Mouse (Mus musculus): ENCODE data around the gene Sox13. TPM values are rescaled to one million over a fixed set of nuclear protein-coding genes. Genes with fewer than 3 reads are reported as not detected.
A peak's percentile ranks its signal among the peaks of the same experiment; 100 is the strongest.

The Sox13 gene
- polyA plus RNA-seq, 1 experiment: 18.1 TPM

DNA sequence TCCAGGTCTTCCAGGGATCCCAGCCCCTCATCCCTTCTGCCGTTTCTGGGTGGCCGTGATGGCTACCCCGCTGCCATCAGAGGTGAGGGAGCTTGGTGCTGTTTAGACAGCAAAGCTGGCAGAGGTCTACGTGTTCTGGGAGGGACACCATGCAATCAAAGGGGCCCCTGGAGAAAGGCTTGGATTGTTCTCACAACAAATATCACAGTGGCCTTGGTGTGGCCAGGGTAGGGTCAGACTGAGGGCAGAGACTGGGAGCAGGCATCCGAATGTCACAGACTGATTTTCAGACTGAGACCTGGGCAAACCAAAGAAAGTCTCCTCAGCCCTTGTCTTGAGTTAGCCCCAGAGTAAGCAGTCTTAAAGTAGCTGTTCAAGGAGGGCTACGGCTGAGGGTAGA lies 52.7 kb downstream of the Sox13 start:
- no peak for DNase-seq (ENCODE audit: extremely low spot score in 1 of 2, low spot score in 1 of 2)

DNA sequence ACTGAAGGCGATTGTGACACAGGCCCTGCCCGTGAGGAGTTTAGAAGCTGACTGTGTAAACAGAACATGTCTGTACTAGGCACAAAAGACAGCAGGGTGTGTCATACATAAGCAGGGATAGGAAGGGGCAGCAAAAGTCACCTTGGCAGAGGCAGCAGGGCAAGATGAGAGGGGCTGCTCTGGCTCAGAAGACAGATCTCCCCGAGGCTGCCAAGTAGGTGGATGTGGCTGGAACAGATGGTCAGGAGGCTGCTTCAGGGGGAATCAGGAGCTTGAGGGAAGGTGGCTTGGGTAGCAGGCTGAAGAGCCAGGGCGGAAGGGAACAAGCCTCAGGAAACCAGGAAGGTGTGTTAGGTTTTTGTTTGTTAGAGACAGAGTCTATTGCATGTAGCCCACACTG lies 53.8 kb downstream of the Sox13 start:
- no peak for DNase-seq (ENCODE audit: extremely low spot score in 1 of 2, low spot score in 1 of 2)

DNA sequence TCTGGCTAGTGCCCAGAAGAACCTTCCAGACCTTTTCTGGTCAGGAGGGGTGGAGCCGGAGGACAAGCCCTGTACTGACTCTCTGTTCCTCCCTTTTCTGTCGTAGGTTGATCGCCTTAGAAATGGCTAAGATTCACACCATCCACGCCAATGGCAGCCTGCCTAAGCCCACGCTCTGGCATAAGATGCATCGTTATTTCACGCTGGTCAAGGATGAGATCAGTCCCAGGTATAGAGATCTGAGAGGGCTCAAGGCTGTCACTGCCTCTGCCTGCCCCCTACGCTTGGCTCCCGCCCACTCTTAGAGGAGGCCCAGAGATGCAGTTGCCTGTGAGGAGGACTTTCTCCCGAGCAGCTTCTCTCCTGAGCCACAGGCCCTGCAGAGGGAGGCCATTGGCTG lies 55.5 kb downstream of the Sox13 start:
- peak; percentile 49 to 79 for DNase-seq (ENCODE audit: extremely low spot score in 1 of 2, low spot score in 1 of 2)

DNA sequence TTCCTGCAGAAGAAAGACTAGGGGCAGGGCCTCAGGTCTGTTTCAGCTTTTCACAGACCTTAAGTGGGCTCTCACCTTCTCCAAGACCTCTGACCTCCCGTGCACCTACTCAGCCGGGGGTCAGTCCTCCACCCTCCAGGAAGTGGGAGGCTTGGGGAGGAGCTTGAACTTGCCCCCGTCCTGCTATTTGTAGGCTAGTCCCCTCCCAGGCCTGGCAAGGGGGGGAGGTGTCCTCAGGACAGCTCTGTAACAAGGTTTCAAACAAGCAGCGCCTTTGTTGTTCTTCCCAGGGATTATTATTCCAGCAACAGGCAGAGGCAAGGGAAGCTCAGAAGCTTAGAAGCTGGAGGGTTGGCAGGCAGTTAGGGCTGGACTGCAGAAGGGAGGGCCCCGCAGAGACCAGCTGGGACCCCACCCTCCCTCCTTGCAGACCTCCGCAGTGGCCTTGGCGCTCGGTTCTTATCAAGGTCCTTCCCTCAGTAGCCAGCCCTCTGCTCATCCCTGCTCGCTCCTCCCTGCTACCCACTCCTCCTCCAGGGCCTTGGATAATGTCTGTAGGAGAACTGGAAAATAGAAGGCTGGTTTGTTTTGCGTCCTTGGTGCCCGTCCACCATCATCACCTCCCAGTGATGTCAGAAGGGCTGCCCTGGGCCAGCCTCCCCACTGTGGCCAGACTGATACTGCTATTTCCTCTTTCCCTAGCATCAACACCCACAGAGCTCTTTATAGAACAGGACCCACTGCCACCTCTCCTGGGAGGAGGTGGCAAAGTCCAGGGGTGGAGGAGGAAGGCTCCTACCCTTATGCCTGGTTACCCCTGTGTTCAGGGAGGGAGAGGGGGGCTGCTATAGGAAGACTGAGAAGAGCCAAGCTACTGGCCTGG lies 56.3 kb downstream of the Sox13 start:
- DNase-seq (ENCODE audit: extremely low spot score in 1 of 2, low spot score in 1 of 2): no peak

DNA sequence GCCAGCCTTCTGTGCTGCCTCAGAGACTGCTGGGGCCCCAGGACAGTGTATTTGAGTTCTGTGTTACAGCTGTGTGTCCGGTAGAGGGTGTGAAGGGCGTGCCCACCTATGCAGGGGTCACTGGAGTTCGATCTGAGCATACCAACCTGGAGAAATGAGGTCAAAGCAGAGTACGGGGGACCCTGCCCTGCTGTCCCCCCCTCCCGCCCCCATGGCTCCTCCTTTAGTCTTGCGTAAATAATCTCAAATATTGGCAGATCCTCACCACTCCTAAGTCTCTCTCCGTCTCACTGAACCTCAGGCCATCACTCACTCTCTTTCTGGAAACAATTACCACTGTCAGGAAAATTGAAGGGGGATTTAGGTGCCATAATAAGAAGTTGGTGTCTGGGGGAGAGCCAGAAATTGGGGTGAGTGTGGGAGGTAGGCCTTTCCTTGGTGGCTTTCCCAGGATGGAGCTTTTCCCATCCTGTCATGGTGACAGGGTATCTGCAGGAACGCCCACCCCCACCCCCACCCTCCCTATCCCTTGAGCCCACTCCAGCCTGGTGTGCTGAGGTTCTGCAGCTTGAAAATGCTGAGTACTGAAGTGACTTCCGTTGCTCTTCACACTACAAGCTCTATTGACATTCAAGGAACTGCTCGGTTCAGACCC lies 57.1 kb downstream of the Sox13 start:
- peak in 1 of 2 experiments; percentile 60 for DNase-seq (ENCODE audit: extremely low spot score in 1 of 2, low spot score in 1 of 2)

DNA sequence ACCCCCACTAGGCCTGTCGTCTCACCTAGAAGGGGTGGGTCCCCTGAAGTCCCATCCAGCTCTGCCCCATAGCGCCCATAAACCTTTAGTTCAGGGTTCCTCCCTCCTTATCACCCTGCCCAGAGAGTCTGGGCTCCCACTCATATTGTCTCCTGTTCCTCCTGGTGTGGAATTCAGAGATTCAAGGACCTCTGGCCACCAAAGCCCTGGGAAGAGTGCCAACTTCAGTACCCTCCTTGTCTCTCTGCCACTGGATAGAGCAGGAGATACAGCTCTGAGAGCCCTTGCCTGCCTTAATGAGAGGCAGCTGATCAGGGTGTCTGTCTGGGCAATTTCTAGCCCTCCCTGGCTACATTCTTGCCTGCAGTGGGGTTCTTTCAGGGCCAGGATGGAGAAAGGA lies 59.3 kb downstream of the Sox13 start:
- DNase-seq (ENCODE audit: extremely low spot score in 1 of 2, low spot score in 1 of 2): no peak

DNA sequence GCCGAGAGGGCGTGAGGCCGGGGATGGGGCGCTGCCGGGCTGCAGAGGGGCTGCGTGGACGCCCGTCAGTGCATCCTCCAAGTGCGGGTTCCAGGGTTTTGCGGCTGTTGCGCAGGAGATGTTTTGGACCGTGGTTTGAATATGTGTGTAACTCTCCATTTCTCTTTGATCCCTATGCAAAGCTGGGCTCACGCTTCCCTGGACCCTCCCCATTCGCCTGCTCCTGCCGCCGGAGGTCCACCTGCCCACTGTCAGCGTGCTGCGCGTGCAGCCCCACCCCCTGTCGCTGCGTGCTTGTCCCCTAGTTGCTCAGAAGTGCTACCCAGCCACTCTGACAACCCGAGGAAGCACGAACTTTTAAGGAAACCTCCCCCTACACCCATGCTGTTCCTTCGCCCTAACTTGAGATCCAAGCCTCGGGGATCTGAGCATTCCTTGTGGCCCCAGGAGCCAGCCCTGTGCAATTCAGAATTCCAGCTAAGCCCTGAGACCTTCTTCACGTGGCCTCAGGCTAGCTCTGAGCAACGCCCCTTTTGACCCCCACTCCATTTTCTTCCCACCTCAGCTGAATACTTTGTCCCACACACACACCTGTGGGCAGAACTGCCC lies 60.1 kb downstream of the Sox13 start:
- no peak for DNase-seq (ENCODE audit: extremely low spot score in 1 of 2, low spot score in 1 of 2)

DNA sequence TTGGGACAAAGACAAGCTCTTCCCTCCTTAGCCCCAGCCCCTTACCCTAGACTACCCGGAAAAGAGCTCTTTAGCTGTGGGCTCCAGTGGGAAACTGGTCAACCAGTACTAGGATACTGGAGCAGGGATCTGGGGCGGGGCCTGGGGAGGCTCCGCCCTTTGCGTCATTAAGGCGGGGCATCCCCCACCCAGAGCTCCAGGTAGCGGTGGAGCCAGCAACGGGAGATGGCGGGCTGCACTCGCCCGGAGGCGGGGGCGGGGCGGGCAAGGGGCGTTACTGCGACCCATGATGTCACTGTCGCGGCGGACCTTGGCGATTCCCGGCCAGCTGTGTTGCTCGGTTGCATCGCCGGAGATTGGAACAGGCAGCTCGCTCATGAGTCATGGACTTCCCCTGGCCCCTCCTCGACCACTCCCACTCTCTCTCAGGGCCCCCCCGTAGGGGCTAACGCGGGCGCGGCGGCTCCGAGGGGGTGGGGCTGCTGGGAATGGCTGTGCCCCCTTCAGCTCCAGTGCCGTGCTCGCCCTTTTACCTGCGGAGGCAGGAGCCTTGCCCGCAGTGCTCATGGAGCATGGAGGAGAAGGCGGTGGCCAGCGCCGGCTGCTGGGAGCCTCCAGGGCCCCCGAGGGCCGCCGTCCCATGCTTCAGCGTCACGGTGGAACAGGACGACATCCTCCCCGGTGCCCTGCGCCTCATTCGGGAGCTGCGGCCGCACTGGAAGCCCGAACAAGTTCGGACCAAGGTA lies 60.7 kb downstream of the Sox13 start, which contains the start of gene Etnk2:
Etnk2 (plus strand) TSS at position 297 of the 746 bp plus-strand sequence.
- peak; percentile 42 to 75 for DNase-seq (ENCODE audit: extremely low spot score in 1 of 2, low spot score in 1 of 2)

DNA sequence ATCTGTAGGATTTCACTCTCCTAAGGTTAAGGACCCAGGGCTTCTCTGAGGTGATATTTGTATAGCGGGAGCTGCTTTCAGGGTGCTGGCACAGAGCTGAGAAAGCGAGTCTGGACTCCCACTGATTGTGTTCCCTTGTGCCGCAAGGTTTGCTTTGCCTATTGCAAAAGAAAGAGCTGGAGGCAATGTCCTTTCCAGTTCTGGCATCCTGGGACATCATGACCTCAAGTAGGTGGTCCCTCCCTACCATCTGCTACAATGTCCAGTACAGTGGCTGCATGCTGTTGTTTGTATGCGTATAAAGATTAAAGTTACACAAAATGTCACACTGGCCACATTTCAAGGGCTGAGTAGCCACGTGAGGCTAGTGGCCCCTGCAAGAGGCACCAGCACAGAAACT lies 62.1 kb downstream of the Sox13 start:
- DNase-seq (ENCODE audit: extremely low spot score in 1 of 2, low spot score in 1 of 2): no peak

DNA sequence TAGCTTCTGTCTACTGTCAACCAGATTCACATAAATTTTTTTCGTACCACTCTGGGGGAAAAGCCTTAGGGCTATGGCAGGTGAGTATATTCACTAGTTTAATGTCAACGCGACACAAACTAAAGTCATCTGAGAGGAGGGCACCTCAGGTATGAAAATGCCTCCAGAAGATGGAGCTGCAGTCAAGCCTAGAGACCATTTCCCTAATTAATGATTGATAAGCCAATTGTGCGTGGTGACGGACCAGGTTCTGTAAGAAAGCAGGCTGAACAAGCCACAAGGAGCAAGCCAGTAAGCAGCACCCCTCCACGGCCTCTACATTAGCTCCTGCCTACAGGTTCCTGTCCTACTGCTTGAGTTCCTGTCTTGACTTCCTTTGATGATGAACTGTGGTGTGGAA lies 63.2 kb downstream of the Sox13 start:
- DNase-seq (ENCODE audit: extremely low spot score in 1 of 2, low spot score in 1 of 2): no peak

DNA sequence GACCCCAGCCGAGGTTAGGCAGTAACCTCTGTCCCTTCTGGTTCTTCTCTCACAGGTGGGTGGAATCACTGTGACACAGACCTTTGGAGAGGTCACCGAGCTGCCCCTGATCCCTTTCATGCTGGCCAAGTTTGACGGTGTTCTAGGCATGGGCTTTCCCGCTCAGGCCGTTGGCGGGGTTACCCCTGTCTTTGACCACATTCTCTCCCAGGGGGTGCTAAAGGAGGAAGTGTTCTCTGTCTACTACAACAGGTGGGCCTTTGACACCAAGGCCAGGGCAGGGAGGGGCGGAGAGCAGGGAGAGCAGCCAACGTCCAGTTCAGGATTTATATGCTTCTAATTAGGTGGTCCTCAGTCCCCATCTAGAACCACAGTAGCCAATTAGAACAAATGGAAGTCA lies 67.8 kb downstream of the Sox13 start:
- DNase-seq (ENCODE audit: extremely low spot score in 1 of 2, low spot score in 1 of 2): no peak

DNA sequence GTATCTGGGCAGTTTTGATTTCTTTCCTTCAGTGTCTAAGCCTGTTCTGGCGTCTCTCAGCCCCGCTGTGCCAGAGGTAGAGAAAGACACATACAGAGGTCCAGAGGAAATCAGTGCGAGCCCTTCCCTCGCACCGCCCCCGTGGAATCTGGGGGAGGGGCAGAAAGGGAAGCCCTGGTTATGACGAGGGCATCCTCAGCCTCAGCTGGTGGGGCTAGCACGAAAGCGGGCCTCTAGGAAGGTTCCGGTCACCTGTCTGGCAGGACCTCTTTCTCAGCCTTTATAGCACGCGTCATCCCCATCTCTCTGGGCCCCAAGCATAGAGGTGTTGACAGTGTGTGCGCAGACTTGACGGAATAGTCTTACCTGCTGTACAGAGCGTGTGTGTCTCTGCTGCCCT lies 68.3 kb downstream of the Sox13 start:
- no peak for DNase-seq (ENCODE audit: extremely low spot score in 1 of 2, low spot score in 1 of 2)

DNA sequence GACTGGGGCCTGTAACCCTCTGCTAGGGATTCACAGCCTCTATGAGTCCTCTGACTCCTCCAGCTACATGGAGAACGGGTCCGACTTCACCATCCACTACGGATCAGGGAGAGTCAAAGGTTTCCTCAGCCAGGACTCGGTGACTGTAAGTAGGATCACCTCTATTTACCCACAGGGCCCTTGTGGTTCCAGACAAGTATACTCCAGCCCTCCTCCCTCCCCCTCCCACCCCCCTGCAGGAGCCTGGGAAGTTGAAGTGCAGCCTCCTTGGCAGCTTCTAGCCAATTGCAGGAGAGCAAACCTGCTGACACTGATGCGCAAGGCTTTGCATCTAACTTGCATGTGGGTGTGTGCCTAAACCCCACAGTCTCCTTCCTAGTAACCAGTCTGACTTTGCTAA lies 68.7 kb downstream of the Sox13 start:
- no peak for DNase-seq (ENCODE audit: extremely low spot score in 1 of 2, low spot score in 1 of 2)

DNA sequence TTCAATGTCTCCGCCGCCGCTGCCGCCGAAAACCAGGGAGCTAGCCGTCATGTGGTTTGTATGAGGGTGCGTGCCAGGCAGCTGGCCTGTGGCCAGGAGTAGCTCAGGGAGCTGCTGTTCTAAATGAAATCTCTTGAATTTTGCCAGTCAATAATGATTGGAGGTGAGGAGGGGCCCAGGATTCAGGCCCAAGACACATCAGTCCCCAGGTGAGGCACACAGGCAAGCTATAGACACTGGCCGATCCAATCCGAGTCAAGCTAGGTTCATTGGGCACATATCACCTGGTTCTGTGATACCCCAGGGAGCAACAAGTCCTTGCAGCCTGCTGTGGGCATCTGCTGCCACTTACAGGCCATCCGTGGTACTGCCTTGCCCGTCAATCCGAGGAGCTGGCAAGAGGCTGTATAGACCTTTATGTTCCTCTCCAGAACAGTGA lies 70.8 kb downstream of the Sox13 start:
- peak; percentile 64 to 93 for DNase-seq (ENCODE audit: extremely low spot score in 1 of 2, low spot score in 1 of 2)

DNA sequence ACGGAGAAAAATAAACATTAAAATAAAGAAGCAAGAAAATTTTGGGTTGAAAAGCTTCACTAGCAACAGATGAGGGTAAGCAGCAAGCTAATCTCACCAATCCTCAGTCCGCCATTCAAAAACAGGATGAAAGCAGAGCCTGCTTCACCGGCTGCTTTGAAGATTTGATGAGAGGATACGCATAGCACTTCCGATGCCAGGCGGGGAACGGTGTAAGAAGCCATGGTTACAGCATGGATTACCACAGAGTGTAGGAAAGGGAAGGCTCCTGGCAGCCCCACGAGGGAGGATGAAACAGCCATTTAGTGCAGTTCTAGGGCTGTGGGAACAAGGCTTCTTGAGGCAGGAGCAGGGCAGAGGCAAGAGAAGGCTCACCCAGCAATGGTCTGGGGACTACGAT lies 72.4 kb downstream of the Sox13 start:
- no peak for DNase-seq (ENCODE audit: extremely low spot score in 1 of 2, low spot score in 1 of 2)

DNA sequence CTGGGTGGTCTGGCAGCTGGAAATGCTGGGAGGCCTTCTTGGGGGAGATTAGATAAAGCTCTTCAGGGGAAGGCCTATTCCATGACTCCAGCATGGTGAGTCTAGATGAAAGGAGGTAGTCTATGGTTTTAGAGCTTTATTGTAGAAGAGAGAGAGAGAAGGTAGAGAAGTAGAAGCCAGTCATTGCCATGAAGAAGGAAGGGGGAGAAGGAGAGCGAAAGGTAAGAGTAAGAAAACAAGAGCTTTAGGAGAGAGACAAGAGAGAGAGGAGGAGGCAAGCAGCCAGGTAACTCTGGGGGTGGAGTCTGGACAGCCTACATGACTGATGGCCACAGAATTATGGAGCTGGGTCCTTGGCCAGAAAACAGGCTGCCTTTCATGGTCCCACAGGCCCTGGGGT lies 74.0 kb downstream of the Sox13 start, which contains the start of gene Ren1:
Ren1 (plus strand) TSS at position 301 of the 400 bp plus-strand sequence.
- no peak for DNase-seq (ENCODE audit: extremely low spot score in 1 of 2, low spot score in 1 of 2)

DNA sequence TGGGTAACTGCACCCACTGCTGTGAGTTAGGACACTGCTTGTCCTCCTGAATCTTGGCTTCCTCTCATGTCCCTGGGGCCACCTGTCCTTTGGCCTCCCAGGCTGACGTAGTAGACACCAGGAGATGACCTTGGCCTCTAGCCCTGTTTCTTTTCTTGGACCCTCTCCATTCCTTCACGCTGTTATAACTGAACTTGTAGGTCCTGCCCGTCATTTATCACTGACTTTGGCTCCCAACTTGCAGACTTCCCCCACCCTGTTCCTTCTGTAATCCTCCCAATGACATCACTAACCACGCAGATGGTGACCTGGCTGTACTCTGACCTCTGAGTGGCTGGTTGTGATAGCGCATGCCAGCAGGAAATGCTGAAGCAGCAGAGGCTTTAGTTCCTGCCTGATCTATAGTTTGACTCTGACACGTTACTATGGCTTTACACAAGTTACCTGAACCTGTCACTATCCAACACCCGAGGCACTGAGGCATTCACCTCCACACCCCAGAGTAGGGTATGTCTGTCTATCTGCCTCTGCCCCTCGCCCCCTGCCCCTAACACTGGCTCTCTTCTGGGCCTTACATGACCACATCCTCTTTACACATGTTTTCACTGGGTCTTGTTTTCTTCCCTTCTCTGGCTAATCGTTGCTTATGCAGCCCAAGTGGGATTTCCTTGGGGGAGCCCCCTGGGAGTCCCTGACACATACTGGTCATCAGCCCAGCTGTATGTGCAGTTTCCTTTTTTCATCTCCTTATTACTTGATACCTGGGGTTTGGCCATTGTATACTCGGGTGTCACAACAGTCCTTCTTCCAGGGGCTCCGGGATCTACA lies 76.3 kb downstream of the Sox13 start:
- DNase-seq (ENCODE audit: extremely low spot score in 1 of 2, low spot score in 1 of 2): no peak

DNA sequence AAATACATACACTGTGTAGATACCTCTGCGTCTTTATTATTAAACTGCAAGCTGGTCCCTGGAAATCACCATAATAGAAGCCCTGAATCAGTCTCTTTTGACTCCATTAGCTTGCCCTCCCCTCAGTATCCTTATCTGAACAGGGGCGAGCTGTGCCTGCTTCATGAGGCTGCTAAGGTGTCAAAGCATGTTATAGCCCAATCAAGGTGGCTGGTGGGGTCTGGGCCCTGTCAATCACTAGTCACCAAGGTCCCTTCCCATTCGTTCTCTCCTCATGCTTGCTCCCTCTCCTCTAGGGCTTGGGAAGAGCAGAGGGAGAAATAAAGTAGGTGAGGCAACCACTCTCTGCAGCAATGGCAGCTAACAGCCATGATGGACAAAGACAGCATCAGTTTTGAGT lies 77.0 kb downstream of the Sox13 start:
- no peak for DNase-seq (ENCODE audit: extremely low spot score in 1 of 2, low spot score in 1 of 2)

DNA sequence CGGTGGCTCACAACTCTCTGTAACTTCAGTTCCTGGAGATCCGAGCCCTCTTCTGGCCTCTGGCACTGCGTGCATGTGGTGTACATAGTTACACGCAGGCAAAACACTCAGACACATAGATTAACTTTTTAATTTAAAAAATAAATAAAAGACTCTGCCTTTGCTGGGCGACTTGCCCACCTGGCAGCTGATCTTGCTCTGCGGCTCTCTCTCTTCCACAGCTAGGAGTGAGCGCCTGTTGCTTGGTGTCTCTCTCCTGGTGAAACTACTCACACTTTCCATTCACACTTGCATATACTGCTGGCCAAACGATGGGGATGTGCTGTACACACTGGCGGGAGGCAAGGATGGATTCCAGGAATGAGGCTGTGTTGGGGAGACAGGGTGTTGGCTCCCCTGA lies 77.6 kb downstream of the Sox13 start:
- DNase-seq (ENCODE audit: extremely low spot score in 1 of 2, low spot score in 1 of 2): no peak

DNA sequence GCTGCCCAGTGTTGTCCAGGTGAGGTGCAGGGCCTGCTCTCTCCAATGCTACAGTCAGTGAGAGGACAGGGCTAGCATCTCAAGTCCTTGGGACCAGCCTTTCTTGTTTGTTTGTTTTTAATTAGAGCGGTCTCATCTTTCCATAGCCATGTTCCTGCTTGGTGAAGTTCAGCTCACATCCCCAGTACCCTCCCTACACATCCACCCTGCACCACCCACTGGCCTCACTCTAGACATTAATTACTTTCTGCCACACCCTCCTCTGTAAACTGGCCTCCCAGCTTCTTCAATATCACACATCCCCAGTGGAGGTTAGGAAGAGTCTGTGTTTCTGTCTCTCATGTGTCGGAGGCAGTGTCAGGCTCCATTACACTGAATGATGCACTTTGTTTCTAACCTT lies 79.8 kb downstream of the Sox13 start:
- DNase-seq (ENCODE audit: extremely low spot score in 1 of 2, low spot score in 1 of 2): no peak

Data from frontal cortex, adult 2 months (tissue).